Mouse (Mus musculus) kidney, postnatal 36 days (tissue): ENCODE results near the gene 4930451I11Rik.
A peak's percentile ranks its signal among the peaks of the same experiment; 100 is the strongest.

Experiments used
- DNase-seq, 2 experiments: peaks; one replicate each; pipeline ENCODE4 v3.0.0; 2021 to 2022; ENCODE audit warnings: mixed read lengths in 2 of 2

4930451I11Rik gene

GRCm38 (mm10) chr7:126831539-126831938 is at the start of gene 4930451I11Rik:
Gene 4930451I11Rik (minus strand): TSS chr7:126831639.
- DNase-seq = no peak

DNA sequence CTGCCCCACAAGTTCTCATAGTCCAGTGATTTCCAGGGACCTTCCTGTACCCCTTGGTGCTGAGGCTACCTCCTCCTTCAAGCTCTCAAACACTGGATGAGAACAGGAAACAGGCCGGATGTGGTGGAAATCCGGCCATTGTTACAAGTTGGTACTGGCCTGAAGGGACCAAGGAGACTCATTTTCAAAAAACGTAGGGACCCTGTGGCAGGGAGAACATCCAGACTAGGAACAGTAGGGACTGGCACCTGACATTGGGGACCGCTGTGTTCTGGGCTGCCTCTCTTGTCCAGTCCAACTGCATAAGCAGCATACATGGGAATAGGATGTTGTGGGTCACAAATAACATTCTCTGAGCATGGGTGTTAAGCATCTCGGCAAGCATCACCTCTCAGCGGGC is 49.6 kb upstream of the 4930451I11Rik start:
- peak; percentile 57 to 77 for DNase-seq

GRCm38 (mm10) chr7:126877239-126877638 is 45.8 kb upstream of the 4930451I11Rik start:
- DNase-seq = no peak

DNA sequence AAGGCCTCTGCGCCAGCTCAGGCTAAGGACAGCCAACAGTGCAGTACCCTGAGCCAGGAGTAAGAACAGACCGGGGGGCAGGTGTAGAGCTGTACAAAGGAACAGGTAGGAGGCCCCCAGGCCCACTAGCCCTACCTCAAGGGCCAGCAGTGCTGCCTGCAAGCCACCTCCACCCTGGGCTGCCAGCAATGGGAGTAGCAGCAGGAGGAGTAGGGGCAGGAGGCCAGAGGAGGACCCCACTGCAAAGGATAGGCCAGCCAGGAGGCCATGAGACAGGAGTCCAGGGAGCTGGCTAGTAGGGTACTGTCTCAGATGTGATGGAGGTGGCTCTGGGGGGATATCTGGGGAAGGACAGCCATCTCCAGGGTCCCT is 39.1 kb upstream of the 4930451I11Rik start:
- no peak for DNase-seq

DNA sequence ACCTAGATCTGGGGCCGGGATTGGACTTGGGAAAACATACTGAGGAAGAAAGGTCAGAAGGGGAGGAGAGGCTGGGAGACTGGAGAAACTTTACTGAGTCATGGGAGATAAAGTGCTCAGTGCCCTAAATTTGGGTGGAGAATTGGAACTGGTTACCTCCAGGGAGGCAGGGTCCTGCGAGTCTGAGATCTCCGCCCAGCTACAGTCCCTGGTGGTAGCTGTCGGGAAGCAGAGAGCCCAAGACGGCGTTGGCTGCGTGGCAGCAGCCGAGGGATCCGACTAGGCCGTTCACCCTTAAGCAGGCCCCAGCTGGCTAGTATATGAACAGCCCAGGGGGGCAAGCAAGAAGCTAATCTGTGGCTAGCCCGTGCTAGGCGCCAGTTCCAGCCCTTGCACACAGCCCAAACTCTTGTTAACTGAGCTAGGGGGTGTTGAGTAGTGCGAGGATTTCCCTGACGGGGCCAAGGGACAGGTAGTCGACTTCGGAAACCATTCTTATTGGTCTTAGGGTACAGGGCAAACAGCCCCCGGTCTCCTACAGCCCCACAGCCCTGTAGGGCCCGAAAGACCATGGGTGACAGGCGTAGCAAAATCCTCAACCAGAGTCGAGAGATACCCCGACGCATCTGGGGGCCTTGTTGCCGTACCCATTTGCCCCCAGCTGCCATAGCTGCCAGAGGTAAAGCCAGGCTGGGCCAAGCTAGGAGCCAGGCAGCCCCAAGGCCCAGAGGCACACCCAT is 38.5 kb upstream of the 4930451I11Rik start:
- DNase-seq = no peak

- DNase-seq = no peak
Measured at GRCm38 (mm10) chr7:126868003-126868402, 36.6 kb upstream of the 4930451I11Rik start.

DNA sequence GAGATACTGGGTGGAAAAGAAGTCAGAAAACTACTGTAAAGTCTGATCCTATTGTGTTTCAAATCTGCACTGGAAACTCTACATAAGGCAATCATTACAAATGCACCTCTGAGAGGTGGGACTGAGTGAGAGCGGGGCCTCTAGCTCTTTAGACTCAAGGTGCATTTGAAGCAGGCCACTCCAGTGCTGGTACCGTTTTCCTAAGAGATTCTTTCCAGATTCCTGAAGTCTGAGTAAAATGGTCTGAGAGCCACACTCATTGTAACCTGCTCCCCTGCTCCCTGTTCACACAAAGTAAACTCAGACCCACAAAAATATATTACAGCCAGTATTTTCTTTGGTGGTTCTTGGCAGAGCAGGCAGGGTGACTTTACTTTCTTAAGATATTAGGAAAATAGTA is 36.1 kb upstream of the 4930451I11Rik start:
- DNase-seq = no peak

GRCm38 (mm10) chr7:126863791-126864190 is 32.4 kb upstream of the 4930451I11Rik start:
- DNase-seq = no peak

GRCm38 (mm10) chr7:126862147-126862784 is 30.8 kb upstream of the 4930451I11Rik start, which contains the start of gene Ino80e:
Gene Ino80e (minus strand): TSS chr7:126862377.
- DNase-seq = peak; percentile 96 to 98

DNA sequence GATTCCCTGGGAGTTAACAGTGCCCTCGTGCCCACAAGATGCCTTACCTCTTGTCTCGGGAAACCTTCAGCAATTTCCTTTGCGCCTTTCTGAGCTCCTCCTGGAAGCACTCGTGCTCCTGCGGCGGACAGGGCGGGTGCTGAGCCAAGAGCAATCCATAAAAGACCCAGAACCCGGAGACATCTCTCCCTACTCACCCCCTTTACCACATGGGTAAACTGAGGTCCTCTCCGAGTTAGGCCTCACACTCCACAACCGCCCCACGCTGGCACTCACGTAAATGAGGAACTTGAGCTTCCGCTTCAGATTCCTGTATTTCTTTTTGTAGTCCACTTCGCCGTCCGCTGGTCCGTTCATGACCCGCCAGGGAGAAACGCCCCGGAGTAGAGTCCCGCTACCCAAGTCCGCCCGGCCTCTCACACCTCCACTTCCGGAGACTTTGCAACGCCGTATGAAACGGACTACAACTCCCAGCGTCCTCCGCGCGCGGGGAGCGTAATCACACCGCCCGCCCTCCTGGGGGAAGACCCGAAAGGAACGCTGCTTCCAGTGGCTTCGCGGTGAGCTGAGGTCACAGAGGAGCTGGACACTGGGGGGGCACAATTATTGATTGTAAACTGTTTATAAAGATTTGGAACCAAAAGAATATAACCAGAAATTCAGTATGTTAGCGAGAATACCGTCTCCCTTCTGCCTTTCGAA is 30.1 kb upstream of the 4930451I11Rik start, which contains the start of gene Hirip3:
Hirip3 (plus strand) TSS at position 544 of the 702 bp plus-strand sequence.
- peak; percentile 97 to 99 for DNase-seq

- no peak for DNase-seq
Measured at GRCm38 (mm10) chr7:126860987-126861386, 29.5 kb upstream of the 4930451I11Rik start.

- DNase-seq = no peak
Measured at GRCm38 (mm10) chr7:126856741-126857420, 25.4 kb upstream of the 4930451I11Rik start.

DNA sequence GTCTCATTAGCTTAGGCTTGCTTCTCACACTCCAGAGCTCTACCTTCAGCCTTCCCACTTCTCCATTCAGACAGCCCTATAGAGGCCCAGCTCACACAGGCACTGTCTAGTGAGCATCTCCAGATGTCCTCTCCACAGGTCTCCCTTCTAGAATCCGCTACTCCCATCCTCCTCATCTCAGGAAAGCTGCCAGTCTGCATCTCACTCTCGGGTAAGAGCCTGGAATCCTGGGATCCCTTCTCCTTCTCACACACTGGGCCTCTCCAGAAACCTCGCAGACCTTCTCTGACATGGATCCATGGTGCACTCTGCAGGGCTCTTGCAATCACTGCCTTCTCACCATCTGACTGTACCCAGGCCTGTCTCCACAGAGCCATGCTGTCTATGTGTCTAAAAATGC is 24.2 kb upstream of the 4930451I11Rik start:
- no peak for DNase-seq

- peak; percentile 81 to 83 for DNase-seq
Measured at GRCm38 (mm10) chr7:126853454-126853853, 22.0 kb upstream of the 4930451I11Rik start.

DNA sequence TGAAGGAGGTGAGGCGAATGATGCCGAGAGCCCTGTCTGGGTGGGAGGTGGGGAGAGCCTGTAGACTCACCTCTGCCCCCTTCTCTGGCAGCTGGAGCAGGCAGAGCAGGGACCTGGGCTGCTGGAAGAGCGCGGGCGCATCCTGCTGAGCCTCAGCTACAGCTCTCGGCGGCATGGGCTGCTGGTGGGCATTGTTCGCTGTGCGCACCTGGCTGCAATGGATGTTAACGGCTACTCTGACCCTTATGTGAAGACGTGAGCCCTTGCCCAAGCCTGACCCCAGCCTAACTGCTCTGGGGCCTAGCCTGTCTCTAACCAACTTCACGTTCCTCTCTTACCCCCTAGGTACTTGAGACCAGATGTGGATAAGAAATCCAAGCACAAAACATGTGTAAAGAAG is 19.8 kb upstream of the 4930451I11Rik start:
- no peak for DNase-seq

DNA sequence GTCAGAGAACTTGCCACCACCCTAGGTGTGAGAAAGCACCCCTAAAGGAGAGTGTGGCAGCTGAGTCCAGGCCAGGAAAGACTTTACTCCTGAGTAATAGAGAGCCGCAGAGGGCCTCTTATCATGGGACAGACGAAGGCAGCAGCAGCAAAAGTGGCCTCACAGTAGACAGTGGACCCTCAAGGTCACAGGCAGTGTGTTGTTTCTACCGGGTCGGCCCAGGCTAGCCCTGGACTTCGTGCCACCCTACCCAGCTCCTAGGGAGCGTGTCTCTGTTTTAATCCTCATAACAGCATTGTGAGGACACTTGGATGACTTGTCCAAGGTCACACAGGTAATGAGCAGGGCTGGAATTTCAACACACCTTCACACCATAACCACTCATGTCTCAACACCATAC is 18.7 kb upstream of the 4930451I11Rik start:
- DNase-seq = no peak

DNA sequence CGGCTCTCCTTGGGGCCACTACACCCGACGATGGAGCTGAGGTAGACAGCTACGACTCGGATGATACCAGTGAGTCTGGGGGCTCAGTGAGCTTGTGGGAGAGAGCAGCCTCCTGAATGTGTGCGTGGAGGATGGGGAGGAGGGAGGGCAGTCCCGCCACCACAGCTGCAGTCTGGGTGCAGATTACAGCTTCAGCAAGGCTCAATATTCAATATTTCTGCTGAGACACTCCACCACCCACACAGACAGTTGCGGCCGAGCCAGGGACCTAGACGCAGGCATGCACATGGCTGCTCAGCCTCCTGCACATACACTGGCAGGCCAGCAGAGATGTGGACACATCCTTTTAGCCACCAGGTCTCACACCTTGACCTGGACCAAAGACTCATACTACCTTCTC is 17.4 kb upstream of the 4930451I11Rik start:
- DNase-seq = no peak

DNA sequence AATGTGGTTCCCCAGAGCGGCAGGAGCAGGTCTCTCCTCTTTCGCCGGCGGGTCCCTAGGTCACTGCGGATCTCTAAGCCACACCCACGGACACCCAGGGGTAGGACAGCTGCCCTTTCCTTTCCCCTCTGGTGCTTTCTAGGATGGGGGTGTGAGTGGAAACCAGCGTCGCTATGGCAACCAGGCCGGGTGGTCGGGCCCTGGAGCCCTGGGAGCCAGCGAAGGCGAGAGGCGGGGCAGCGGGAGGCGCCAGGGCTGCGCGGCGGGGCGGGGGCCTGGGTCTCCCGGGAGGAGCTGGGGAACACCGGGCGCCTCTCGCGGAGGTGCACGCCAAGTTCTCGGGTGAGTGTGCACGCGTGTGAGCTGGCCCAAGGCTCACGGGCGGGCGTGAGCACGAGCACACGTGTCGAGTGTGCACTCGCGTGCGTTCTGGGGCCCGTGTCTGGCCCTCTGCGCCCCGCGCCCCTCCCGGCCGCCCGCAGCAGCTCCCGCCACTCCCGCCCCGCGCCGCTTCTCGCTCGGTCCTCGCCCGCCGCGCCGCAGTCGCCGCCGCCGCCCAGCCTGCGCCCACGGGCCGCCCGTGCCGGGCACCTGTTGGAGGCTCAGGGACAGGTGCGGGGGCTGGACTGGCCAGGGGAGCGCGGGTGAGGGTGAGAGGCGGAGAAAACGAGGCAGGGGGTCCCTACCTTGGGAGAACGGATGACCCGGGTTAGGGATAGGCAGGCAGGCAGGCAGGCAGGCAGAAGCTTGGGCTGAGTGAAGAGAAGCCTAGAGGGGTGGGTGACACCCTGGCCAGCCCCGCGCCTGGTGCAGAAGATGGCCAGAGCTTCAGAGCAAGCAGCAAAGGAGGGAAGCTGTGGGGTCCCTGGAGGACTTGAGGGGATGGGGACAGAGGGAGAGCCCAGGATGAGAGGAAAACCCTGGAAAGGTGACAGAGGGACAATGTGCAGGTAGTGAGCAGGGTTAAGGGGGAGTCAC is 16.3 kb upstream of the 4930451I11Rik start:
- DNase-seq = no peak

DNA sequence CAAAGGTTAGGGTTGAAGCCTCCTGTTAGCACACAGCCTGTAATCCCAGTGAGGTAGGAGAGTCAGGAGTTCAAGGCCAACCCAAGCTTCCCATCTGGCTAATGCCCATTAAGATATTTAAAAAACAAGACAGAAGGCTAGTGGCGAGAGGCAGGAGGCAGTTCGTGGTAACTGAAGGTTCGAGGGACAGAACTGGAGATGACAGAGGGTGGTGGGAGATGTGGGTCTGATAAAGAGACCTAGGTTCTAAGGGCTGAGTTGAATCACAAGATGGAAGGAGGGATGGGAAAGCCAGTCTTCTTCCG is 15.6 kb upstream of the 4930451I11Rik start, which contains the start of gene Doc2a:
Doc2a (plus strand) TSS at position 301 of the 305 bp plus-strand sequence.
- DNase-seq = no peak

- DNase-seq = no peak
Measured at GRCm38 (mm10) chr7:126845516-126845915, 14.1 kb upstream of the 4930451I11Rik start.

GRCm38 (mm10) chr7:126843276-126843675 is 11.8 kb upstream of the 4930451I11Rik start:
- no peak for DNase-seq

GRCm38 (mm10) chr7:126833294-126833693 is 1.9 kb upstream of the 4930451I11Rik start:
- no peak for DNase-seq
